Mouse (Mus musculus) frontal cortex, postnatal 14 days (tissue): ENCODE results near the gene Slc39a11.
A peak's percentile ranks its signal among the peaks of the same experiment; 100 is the strongest.

Source experiments
- DNase-seq, 2 experiments: peaks; one replicate each; pipeline ENCODE4 v3.0.0; 2022; ENCODE audit warnings: low spot score in 2 of 2

The Slc39a11 gene

GRCm38 (mm10) chr11:113633398-113633797 is 16.5 kb downstream of the Slc39a11 start:
- no peak for DNase-seq

GRCm38 (mm10) chr11:113632303-113632702 is 17.6 kb downstream of the Slc39a11 start:
- DNase-seq = no peak

GRCm38 (mm10) chr11:113631862-113632261 is 18.0 kb downstream of the Slc39a11 start:
- no peak for DNase-seq

DNA sequence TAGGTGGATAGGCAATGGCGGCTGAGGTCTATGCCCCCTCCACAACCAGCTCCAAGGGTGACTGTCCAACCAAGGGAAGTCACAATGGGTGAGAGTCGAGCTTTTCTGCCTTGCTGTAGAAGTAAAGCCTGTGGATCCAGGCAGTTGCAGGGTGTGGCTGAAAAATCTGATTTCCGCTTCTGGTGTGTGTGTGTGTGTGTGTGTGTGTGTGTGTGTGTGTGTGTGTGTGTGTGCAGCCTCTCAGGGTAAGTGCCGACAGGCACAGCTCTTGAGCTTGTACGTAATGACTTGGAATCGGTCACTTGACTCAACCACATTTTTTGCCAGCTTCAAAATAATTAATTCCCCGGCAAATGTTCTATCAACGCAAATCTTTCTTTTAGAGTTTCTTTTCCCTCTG is 18.6 kb downstream of the Slc39a11 start:
- DNase-seq = no peak

DNA sequence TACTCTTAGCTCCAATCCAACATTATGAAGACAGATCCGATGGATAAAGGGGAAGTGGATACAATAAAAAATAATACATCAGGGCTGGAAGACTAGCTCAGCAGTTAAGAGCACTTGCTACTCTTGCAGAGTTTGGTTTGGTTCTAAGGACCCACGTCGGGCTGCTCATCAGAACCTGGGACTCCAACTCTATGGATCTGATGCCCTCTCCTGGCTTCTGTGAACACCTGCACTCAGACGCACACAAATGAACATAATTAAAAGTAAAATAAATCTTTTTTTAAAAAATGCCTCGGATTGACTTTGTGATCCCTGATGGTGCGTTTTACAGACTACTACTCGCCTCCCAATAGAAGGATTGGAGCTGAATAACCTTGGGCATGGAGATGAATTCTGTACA is 19.2 kb downstream of the Slc39a11 start:
- DNase-seq = no peak

- DNase-seq = no peak
These were observed 22.1 kb downstream of the Slc39a11 start for GRCm38 (mm10) chr11:113627785-113628184.

DNA sequence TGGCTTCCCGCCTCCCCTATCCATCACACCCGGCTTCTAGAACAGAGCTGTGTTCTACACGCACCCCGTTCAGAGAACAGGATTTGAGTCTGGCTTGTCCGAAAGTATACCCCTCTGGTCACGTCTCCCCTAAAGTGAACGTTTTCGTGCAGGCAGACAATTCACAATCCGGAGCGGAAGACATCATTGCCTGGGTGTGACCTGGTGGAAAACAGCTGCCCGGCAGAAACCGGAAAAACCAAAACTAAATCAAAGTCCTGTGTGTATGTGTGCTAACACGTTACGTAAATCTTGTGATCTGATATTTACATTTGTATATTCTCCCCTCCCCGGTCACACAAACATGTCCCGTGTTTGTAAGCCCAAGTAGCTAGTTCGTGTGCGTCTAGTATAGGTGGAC is 24.4 kb downstream of the Slc39a11 start:
- DNase-seq = no peak

GRCm38 (mm10) chr11:113622028-113622427 is 27.9 kb downstream of the Slc39a11 start:
- DNase-seq = no peak

GRCm38 (mm10) chr11:113621001-113621400 is 28.9 kb downstream of the Slc39a11 start:
- no peak for DNase-seq

DNA sequence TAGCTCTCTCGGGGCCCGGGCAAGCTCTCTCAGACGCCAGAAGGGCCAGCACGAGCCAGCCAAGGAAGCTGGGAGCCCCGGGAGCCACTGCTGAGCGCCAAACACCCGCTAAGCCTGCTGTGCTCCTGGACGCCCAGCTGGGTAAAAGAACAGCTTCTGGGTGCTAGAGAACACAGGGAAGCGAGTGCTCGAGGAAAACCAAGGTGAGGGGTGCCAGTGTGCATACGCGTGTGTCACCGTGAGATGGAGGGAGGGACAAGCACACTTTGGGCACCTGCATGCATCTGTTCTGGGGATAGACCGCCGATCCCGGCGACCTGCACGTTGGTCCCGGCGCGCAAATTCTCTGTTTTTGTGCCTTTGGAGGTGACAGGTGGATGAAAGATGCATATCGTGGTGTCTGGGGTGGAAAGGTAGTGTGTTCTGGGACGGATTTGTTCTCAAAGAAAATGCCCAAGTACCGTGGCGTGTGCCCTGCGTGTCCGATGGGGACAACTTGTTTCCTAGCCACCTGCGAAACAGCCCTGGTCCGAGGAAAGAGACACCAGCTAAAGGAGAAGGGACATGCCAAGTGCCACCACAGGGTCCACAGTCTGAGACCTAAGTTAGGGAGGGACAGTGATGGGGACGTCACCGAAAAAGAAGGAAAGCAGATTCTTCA is 30.3 kb downstream of the Slc39a11 start:
- no peak for DNase-seq

DNA sequence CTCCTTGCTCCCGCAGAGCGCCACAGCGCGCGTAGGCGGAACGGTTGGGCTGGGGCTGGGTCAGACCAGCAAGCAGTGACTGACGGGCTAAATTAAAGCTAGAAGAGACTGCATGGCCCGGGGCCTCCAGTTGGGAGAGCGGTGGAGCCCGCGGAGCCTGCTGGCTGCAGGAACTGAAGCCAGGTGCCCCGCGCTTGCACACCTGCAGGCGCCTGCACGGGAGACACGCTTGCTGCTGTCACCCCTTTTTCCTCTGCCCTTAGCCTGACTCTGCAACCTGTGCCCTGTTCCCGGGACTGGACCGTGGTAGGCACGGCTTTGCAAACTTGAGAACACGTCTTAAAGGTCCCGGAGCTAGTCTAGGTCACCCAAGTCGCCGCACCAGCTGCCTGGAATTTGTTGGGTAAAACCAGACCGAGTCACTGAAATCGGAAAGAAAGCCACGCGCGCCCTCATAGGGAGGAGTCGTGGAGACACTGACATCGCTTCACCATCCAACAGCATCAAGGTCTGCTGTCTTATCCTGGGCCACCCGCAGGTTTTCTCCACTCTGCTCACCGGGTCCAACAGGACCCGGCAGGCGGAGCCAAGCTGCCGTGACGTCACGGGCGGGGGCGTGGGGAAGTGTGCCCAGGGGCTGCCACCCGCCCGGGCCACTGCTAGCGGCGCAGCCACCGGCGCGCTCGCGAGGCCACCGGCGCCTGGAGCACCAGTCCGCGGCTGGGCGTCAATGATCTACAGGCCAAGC is 31.0 kb downstream of the Slc39a11 start, which contains the start of gene Sstr2:
Sstr2 (plus strand) TSS at position 671 of the 748 bp plus-strand sequence.
- peak; percentile 36 to 72 for DNase-seq

DNA sequence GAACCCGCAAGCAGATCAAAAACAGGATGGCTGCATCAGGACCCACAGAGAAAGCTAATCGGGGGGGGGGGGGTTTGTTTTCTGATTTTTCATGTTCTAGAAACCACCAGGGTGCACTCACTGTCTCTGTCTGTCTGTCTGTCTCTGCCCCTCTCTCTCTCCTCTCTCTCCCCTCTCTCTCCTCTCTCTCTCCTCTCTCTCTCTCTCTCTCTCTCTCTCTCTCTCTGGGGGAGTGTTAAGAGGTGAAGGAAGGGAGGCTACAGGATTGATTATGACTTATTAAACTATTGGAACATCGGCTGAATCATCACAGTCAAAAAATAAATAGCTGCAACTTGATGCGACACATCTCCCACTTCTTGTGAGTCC is 31.6 kb downstream of the Slc39a11 start:
- DNase-seq = no peak

- DNase-seq = peak; percentile 33 to 70
These were observed 32.6 kb downstream of the Slc39a11 start for GRCm38 (mm10) chr11:113617132-113617911.

GRCm38 (mm10) chr11:113614476-113614875 is 35.4 kb downstream of the Slc39a11 start:
- no peak for DNase-seq

DNA sequence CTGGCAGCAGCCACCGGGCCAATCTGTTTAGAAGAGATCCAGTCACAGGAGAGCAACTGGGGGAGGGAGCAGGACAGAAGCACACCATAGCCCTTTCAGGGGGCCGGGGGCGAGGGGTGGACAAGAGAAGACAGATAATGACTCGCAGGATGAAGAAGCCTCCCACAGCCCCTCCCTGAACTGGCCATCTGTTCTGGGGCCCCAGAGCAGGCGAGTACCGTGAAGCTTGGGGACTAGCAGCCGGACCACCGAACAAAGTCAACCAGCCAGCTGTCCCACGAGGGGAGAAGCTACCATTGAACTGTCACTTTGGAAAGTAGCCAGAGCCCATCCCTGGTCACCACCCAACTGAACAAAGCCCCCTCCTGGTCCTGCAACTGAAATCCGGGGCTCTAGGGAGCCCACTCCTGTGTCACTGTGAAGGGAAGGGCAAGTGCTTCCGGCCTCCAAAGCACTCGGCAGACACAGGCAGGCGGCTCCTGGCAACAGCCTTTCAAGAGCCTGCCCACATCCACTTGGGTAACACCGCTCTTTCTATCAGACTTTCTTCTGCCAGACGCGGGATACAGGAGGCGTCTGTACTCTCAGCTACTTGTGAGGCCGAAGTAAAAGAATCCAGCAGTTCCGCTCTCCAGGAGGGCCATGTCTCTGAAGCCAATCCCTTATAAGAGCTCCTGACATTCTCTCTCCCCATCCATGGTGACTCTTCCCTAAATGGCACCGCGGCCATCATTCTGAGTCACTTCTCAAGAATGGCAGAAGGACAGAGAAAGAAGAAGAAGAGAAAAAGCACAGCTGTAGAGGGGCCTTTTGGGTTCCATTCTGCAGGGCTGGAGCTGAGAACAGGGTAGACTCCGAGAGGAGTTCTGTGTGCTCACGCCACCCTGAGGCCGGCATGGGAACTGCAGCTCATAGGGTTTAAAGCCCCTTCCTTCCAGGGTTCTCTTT is 37.9 kb downstream of the Slc39a11 start:
- peak; percentile 26 to 53 for DNase-seq

GRCm38 (mm10) chr11:113611112-113611646 is 38.7 kb downstream of the Slc39a11 start:
- DNase-seq = no peak

DNA sequence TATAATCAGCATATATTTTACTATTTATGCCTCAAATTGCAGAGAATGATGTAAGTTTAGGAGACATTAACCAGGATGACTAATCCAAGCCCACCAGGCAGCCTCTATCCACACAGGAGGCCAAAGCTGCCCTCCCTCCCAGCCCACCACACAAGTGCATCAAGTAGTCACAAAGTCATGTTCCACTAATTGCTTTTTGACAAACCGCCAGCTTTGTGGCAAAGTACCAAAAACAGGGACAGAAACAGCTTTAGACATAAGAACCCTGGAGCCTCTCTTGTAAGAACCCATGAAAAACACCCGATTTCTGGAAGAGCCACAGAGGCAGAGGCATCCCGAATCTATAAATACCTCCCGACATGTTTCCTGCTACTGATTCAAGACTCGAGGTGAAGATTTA is 39.6 kb downstream of the Slc39a11 start:
- DNase-seq = no peak

DNA sequence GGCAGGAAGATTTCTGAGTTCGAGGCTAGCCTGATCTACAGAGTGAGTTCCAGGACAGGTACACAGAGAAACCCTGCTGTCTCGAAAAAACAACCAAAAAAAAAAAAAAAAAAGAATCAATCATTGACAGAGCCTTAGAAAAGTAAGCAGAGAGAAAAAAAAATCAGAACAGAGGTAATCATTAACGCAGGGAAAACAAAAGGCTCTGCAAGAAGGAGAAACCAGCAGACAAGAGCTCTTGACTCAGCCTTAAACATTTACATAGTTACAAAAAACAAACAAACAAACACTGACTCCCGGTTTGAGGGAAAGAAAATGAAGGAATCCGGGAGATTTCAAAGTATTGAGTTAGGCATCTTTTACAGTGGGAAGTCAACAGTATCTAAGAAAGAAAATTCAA is 40.3 kb downstream of the Slc39a11 start:
- DNase-seq = no peak

GRCm38 (mm10) chr11:113607556-113607955 is 42.3 kb downstream of the Slc39a11 start:
- DNase-seq = no peak

- DNase-seq = no peak
These were observed 48.1 kb downstream of the Slc39a11 start for GRCm38 (mm10) chr11:113601616-113602343.
